8 mouse cellular contexts compared by ENCODE assay signal in genomic region chr2:101762405-101762804, GRCm38 (mm10).
DNase-seq lines count a peak whose midpoint lies in the region; ATAC-seq and TF ChIP-seq lines count a peak whose summit lies in the region.

No protein-coding gene starts in this region.

- TF ChIP-seq EP300 in lung, postnatal 0 days (IDR thresholded peaks at IDR 0.05) = no peak

- no peak overlapping the region for H3K9ac ChIP-seq in forebrain, embryonic 16.5 days (replicated peaks; ENCODE audit: low read depth, low read length)
- H3K9ac ChIP-seq in intestine, postnatal 0 days (ENCODE audit: low read depth, low read length) = no peak overlapping the region
- H3K9ac ChIP-seq in lung, postnatal 0 days (replicated peaks; ENCODE audit: low read depth) = no peak overlapping the region
- no peak overlapping the region for H3K9ac ChIP-seq in forebrain, postnatal 0 days

- no peak overlapping the region for H3K4me2 ChIP-seq in forebrain, embryonic 16.5 days (ENCODE audit: low read length)
- no peak overlapping the region for H3K4me2 ChIP-seq in intestine, postnatal 0 days (replicated peaks; ENCODE audit: low read depth)
- H3K4me2 ChIP-seq in lung, postnatal 0 days (replicated peaks; ENCODE audit: low read depth, low read length) = no peak overlapping the region
- H3K4me2 ChIP-seq in forebrain, postnatal 0 days (ENCODE audit: low read depth) = no peak overlapping the region

- H3K4me1 ChIP-seq in forebrain, embryonic 10.5 days = peaks cover 14% of the 10 kb centered on the region
- H3K4me1 ChIP-seq in forebrain, embryonic 16.5 days (replicated peaks; ENCODE audit: control insufficient read depth, insufficient read depth, low read length) = no peaks in the 10 kb centered on the region
- peaks cover 28% of the 10 kb centered on the region for H3K4me1 ChIP-seq in bone marrow macrophage, adult 2 months (ENCODE audit: control insufficient read depth, insufficient read depth, low read length)
- H3K4me1 ChIP-seq in intestine, postnatal 0 days (replicated peaks; ENCODE audit: control insufficient read depth, insufficient read depth, low read length) = no peaks in the 10 kb centered on the region
- H3K4me1 ChIP-seq in lung, postnatal 0 days (ENCODE audit: insufficient read depth, low read depth, low read length) = no peaks in the 10 kb centered on the region; the same call in 1 of the 2 replicates
- H3K4me1 ChIP-seq in forebrain, postnatal 0 days (ENCODE audit: insufficient read depth) = no peaks in the 10 kb centered on the region
- no peaks in the 10 kb centered on the region for H3K4me1 ChIP-seq in cerebellum, adult 2 months (ENCODE audit: control insufficient read depth, insufficient read depth, low read length)

- no peak overlapping the region for H3K4me3 ChIP-seq in forebrain, embryonic 10.5 days
- H3K4me3 ChIP-seq in forebrain, embryonic 16.5 days (replicated peaks; ENCODE audit: low read length) = no peak overlapping the region
- H3K4me3 ChIP-seq in bone marrow macrophage, adult 2 months (ENCODE audit: insufficient read depth, low read length) = peak overlapping the region; percentile 15
- no peak overlapping the region for H3K4me3 ChIP-seq in intestine, postnatal 0 days (ENCODE audit: low read depth, low read length)
- H3K4me3 ChIP-seq in lung, postnatal 0 days (ENCODE audit: low read depth, low read length) = no peak overlapping the region
- no peak overlapping the region for H3K4me3 ChIP-seq in forebrain, postnatal 0 days (ENCODE audit: low read depth, low read length)
- H3K4me3 ChIP-seq in cerebellum, adult 2 months (replicated peaks; ENCODE audit: insufficient read depth, low read depth, low read length) = no peak overlapping the region

- no peaks in the 10 kb centered on the region for H3K9me3 ChIP-seq in forebrain, embryonic 10.5 days
- H3K9me3 ChIP-seq in forebrain, embryonic 16.5 days (ENCODE audit: control insufficient read depth, low read length) = no peaks in the 10 kb centered on the region
- no peaks in the 10 kb centered on the region for H3K9me3 ChIP-seq in intestine, postnatal 0 days (ENCODE audit: control insufficient read depth)
- no peaks in the 10 kb centered on the region for H3K9me3 ChIP-seq in lung, postnatal 0 days (ENCODE audit: low read length)
- no peaks in the 10 kb centered on the region for H3K9me3 ChIP-seq in forebrain, postnatal 0 days (ENCODE audit: low read length)

- H3K27ac ChIP-seq in forebrain, embryonic 10.5 days = 0 out of 2 replicates have a peak overlapping the region, but pooled peaks have one; percentile 17
- H3K27ac ChIP-seq in forebrain, embryonic 16.5 days (ENCODE audit: low read length) = no peak overlapping the region
- H3K27ac ChIP-seq in bone marrow macrophage, adult 2 months (ENCODE audit: insufficient read depth, low read depth, low read length) = peak overlapping the region; percentile 70
- peak overlapping the region; percentile 55 for H3K27ac ChIP-seq in intestine, postnatal 0 days (ENCODE audit: low read depth, low read length)
- peak overlapping the region; percentile 64 for H3K27ac ChIP-seq in lung, postnatal 0 days (ENCODE audit: low read length)
- H3K27ac ChIP-seq in forebrain, postnatal 0 days (ENCODE audit: low read depth, low read length) = no peak overlapping the region
- H3K27ac ChIP-seq in cerebellum, adult 2 months (ENCODE audit: insufficient read depth, low read length) = no peak overlapping the region

- 86% methylated on average over 10 of the region's 10 CpGs for WGBS in forebrain, embryonic 10.5 days
- 79% methylated on average over 10 of the region's 10 CpGs for WGBS in forebrain, embryonic 16.5 days
- 67% methylated on average over 10 of the region's 10 CpGs for WGBS in intestine, postnatal 0 days
- WGBS in lung, postnatal 0 days = 54% methylated on average over 10 of the region's 10 CpGs
- WGBS in forebrain, postnatal 0 days = 78% methylated on average over 10 of the region's 10 CpGs
- WGBS in cerebellum, adult 2 months = 81% methylated on average over 10 of the region's 10 CpGs

- no peak for TF ChIP-seq CTCF in bone marrow macrophage, adult 2 months (IDR thresholded peaks at IDR 0.05; ENCODE audit: low read depth, low read length)
- TF ChIP-seq CTCF in intestine, postnatal 0 days (IDR thresholded peaks at IDR 0.05; ENCODE audit: low read depth) = no peak
- TF ChIP-seq CTCF in lung, postnatal 0 days (IDR thresholded peaks at IDR 0.05) = no peak
- no peak for TF ChIP-seq CTCF in forebrain, postnatal 0 days (IDR thresholded peaks at IDR 0.05; ENCODE audit: low read depth)
- no peak for TF ChIP-seq CTCF in cerebellum, adult 2 months (IDR thresholded peaks at IDR 0.05; ENCODE audit: borderline replicate concordance, insufficient read depth, low read depth, low read length)

- DNase-seq in forebrain, embryonic 10.5 days (ENCODE audit: extremely low spot score, low spot score) = no peak
- DNase-seq in lung, postnatal 0 days (ENCODE audit: low spot score) = peak; percentile 58
- no peak for DNase-seq in forebrain, postnatal 0 days
- no peak for DNase-seq in cerebellum, adult 2 months
- no peak for DNase-seq in testis, postnatal 10 days (ENCODE audit: low spot score)

- TF ChIP-seq POLR2A in bone marrow macrophage, adult 2 months (IDR thresholded peaks at IDR 0.05; ENCODE audit: borderline replicate concordance, low read depth, low read length) = no peak
- no peak for TF ChIP-seq POLR2A in cerebellum, adult 2 months (IDR thresholded peaks at IDR 0.05; ENCODE audit: borderline replicate concordance, insufficient read depth, low read length)

- ATAC-seq in forebrain, embryonic 16.5 days = no peak
- ATAC-seq in intestine, postnatal 0 days = no peak
- ATAC-seq in lung, postnatal 0 days = peak; percentile 59
- ATAC-seq in forebrain, postnatal 0 days = no peak

- peaks cover 25% of the 10 kb centered on the region for H3K36me3 ChIP-seq in forebrain, embryonic 10.5 days (replicated peaks)
- H3K36me3 ChIP-seq in forebrain, embryonic 16.5 days (ENCODE audit: control insufficient read depth, insufficient read depth) = no peaks in the 10 kb centered on the region
- peaks cover 9% of the 10 kb centered on the region for H3K36me3 ChIP-seq in intestine, postnatal 0 days (ENCODE audit: control insufficient read depth, insufficient read depth)
- no peaks in the 10 kb centered on the region for H3K36me3 ChIP-seq in lung, postnatal 0 days (ENCODE audit: insufficient read depth, low read length)
- H3K36me3 ChIP-seq in forebrain, postnatal 0 days (ENCODE audit: insufficient read depth) = no peaks in the 10 kb centered on the region

- no peaks in the 10 kb centered on the region for H3K27me3 ChIP-seq in forebrain, embryonic 10.5 days (ENCODE audit: poor library complexity, severe bottlenecking)
- no peaks in the 10 kb centered on the region for H3K27me3 ChIP-seq in forebrain, embryonic 16.5 days (replicated peaks; ENCODE audit: control insufficient read depth, insufficient read depth, low read length)
- no peaks in the 10 kb centered on the region for H3K27me3 ChIP-seq in intestine, postnatal 0 days (replicated peaks; ENCODE audit: control insufficient read depth, insufficient read depth, low read length)
- no peaks in the 10 kb centered on the region for H3K27me3 ChIP-seq in lung, postnatal 0 days (replicated peaks; ENCODE audit: insufficient read depth, low read length)
- no peaks in the 10 kb centered on the region for H3K27me3 ChIP-seq in forebrain, postnatal 0 days (ENCODE audit: insufficient read depth, low read length)
- no peaks in the 10 kb centered on the region for H3K27me3 ChIP-seq in cerebellum, adult 2 months (ENCODE audit: control insufficient read depth, insufficient read depth, low read length)

Comparison
In these comparisons a context has a peak if more than half of its experiments do, and no peak if none do; other contexts are left out.
1. H3K27ac ChIP-seq: peak in forebrain, embryonic 10.5 days (single experiment), bone marrow macrophage, adult 2 months (single experiment), intestine, postnatal 0 days (single experiment) and lung, postnatal 0 days (single experiment); none in forebrain, embryonic 16.5 days (single experiment), forebrain, postnatal 0 days (single experiment) and cerebellum, adult 2 months (single experiment).